Comparison of ENCODE assay signal across 14 mouse cellular contexts in genomic region chr5:76781943-76782342, GRCm38 (mm10).
DNase-seq lines count a peak whose midpoint lies in the region; ATAC-seq and TF ChIP-seq lines count a peak whose summit lies in the region.
"Had no signal": no experiment of that assay in that cellular context is flagged by ENCODE, and none has a peak within 500 bp of the region (broad histone marks: within the 10 kb centered on the region; RNA-seq: fewer than 3 reads in every experiment).

No protein-coding gene starts in this region.

- no peak for DNase-seq in MEL (ENCODE audit: low read depth, low spot score)
- no peak for DNase-seq in hindbrain, embryonic 11.5 days (ENCODE audit: low spot score)
- no peak for DNase-seq in midbrain, embryonic 14.5 days
- DNase-seq in kidney, postnatal 36 days: no peak
- DNase-seq in urinary bladder, postnatal 25 days (ENCODE audit: low spot score): no peak
- DNase-seq in kidney, adult 18-20 months: no peak
- DNase-seq in spleen, adult 12 weeks (ENCODE audit: low spot score): no peak
- DNase-seq: cerebellum, adult 9-10 months; heart, adult 18-20 months; heart, postnatal 10 days; kidney, adult 9 months had no signal

- H3K4me1 ChIP-seq in MEL (ENCODE audit: control insufficient read depth in 1 of 2, insufficient read depth in 2 of 2, low read length in 2 of 2): peaks cover 2 to 6% of the 10 kb centered on the region in 2 experiments; a peak in 1 of 4 replicates
- H3K4me1 ChIP-seq in embryonic facial prominence, embryonic 12.5 days: peaks cover 5% of the 10 kb centered on the region; the same call in 1 of the 2 replicates
- H3K4me1 ChIP-seq in hindbrain, embryonic 11.5 days (replicated peaks; ENCODE audit: control insufficient read depth, insufficient read depth, low read length): peaks cover 4% of the 10 kb centered on the region; the same call in 1 of the 2 replicates
- H3K4me1 ChIP-seq in midbrain, embryonic 14.5 days (ENCODE audit: control insufficient read depth, insufficient read depth, low read length): peaks cover 40% of the 10 kb centered on the region

- no peak for TF ChIP-seq RAD21 in MEL (IDR thresholded peaks at IDR 0.05; ENCODE audit: low read depth, low read length)

- H3K79me2 ChIP-seq in MEL (ENCODE audit: control insufficient read depth, insufficient read depth, low read length, poor library complexity): no peaks in the 10 kb centered on the region

- ATAC-seq in embryonic facial prominence, embryonic 12.5 days (ENCODE audit: insufficient number of reproducible peaks, insufficient read depth, low FRiP score, low TSS enrichment): no peak
- ATAC-seq in hindbrain, embryonic 11.5 days (ENCODE audit: low FRiP score): no peak
- ATAC-seq in midbrain, embryonic 14.5 days (ENCODE audit: low FRiP score, low TSS enrichment): no peak
- ATAC-seq: Patski had no signal

- H3K9me3 ChIP-seq in MEL (replicated peaks; ENCODE audit: insufficient read depth, low read length): no peaks in the 10 kb centered on the region
- no peaks in the 10 kb centered on the region for H3K9me3 ChIP-seq in embryonic facial prominence, embryonic 12.5 days
- H3K9me3 ChIP-seq in hindbrain, embryonic 11.5 days (ENCODE audit: control insufficient read depth, low read length): no peaks in the 10 kb centered on the region
- H3K9me3 ChIP-seq in midbrain, embryonic 14.5 days (ENCODE audit: control insufficient read depth, low read length): no peaks in the 10 kb centered on the region
- H3K9me3 ChIP-seq: liver, embryonic 15.5 days had no signal

- H3K27ac ChIP-seq in MEL (ENCODE audit: control insufficient read depth, low read depth, low read length): no peak overlapping the region
- H3K27ac ChIP-seq in embryonic facial prominence, embryonic 12.5 days: peak overlapping the region; percentile 72
- peak overlapping the region; percentile 82 for H3K27ac ChIP-seq in hindbrain, embryonic 11.5 days (ENCODE audit: low read depth, low read length)
- peak overlapping the region; percentile 83 for H3K27ac ChIP-seq in midbrain, embryonic 14.5 days (replicated peaks; ENCODE audit: low read depth, low read length)
- H3K27ac ChIP-seq: liver, embryonic 15.5 days had no signal

- TF ChIP-seq CTCF in MEL (IDR thresholded peaks at IDR 0.05 in 2 of 3, conservative IDR thresholded peaks at IDR 0.05 in 1 of 3; ENCODE audit: control insufficient read depth in 1 of 3, insufficient read depth in 1 of 3, low read depth in 2 of 3, low read length in 3 of 3, poor library complexity in 1 of 3, severe bottlenecking in 1 of 3): no peak

- no peak overlapping the region for H3K4me2 ChIP-seq in embryonic facial prominence, embryonic 12.5 days (replicated peaks)
- H3K4me2 ChIP-seq in hindbrain, embryonic 11.5 days (replicated peaks; ENCODE audit: low read depth, low read length): no peak overlapping the region
- no peak overlapping the region for H3K4me2 ChIP-seq in midbrain, embryonic 14.5 days (ENCODE audit: low read length)
- H3K4me2 ChIP-seq: liver, embryonic 15.5 days had no signal

- H3K36me3 ChIP-seq in MEL (ENCODE audit: control insufficient read depth in 1 of 2, insufficient read depth in 2 of 2, low read length in 2 of 2): peaks cover 0 to 5% of the 10 kb centered on the region in 2 experiments; a peak in 1 of 4 replicates
- no peaks in the 10 kb centered on the region for H3K36me3 ChIP-seq in embryonic facial prominence, embryonic 12.5 days
- H3K36me3 ChIP-seq in hindbrain, embryonic 11.5 days (ENCODE audit: control insufficient read depth, insufficient read depth, low read length): no peaks in the 10 kb centered on the region
- H3K36me3 ChIP-seq in midbrain, embryonic 14.5 days (ENCODE audit: control insufficient read depth, insufficient read depth, low read length): no peaks in the 10 kb centered on the region
- H3K36me3 ChIP-seq: liver, embryonic 15.5 days had no signal

- no peak overlapping the region for H3K4me3 ChIP-seq in MEL (ENCODE audit: control insufficient read depth in 1 of 2, insufficient read depth in 1 of 2, low read depth in 2 of 2, low read length in 2 of 2)
- no peak overlapping the region for H3K4me3 ChIP-seq in embryonic facial prominence, embryonic 12.5 days
- no peak overlapping the region for H3K4me3 ChIP-seq in hindbrain, embryonic 11.5 days (ENCODE audit: low read depth, low read length)
- no peak overlapping the region for H3K4me3 ChIP-seq in midbrain, embryonic 14.5 days (replicated peaks; ENCODE audit: low read depth, low read length)
- H3K4me3 ChIP-seq: liver, embryonic 15.5 days had no signal

- TF ChIP-seq POLR2A in MEL (IDR thresholded peaks at IDR 0.05; ENCODE audit: control insufficient read depth in 1 of 2, insufficient read depth in 1 of 2, low read depth in 1 of 2, low read length in 2 of 2, poor library complexity in 1 of 2): no peak

- 86% methylated on average over 13 of the region's 13 CpGs for WGBS in embryonic facial prominence, embryonic 12.5 days
- WGBS in hindbrain, embryonic 11.5 days: 75% methylated on average over 13 of the region's 13 CpGs
- WGBS in midbrain, embryonic 14.5 days: 73% methylated on average over 13 of the region's 13 CpGs

- TF ChIP-seq EP300 in MEL (IDR thresholded peaks at IDR 0.05; ENCODE audit: low read depth in 1 of 2, low read length in 2 of 2): no peak

- H3K27me3 ChIP-seq in MEL (ENCODE audit: control insufficient read depth in 1 of 2, insufficient read depth in 2 of 2, low read length in 2 of 2): no peaks in the 10 kb centered on the region
- no peaks in the 10 kb centered on the region for H3K27me3 ChIP-seq in embryonic facial prominence, embryonic 12.5 days
- H3K27me3 ChIP-seq in hindbrain, embryonic 11.5 days (ENCODE audit: control insufficient read depth, insufficient read depth, low read length): no peaks in the 10 kb centered on the region
- no peaks in the 10 kb centered on the region for H3K27me3 ChIP-seq in midbrain, embryonic 14.5 days (ENCODE audit: control insufficient read depth, insufficient read depth, low read length)
- H3K27me3 ChIP-seq: liver, embryonic 15.5 days; Patski had no signal

- H3K9ac ChIP-seq in MEL (ENCODE audit: control insufficient read depth, low read depth, low read length, poor library complexity, severe bottlenecking): no peak overlapping the region
- H3K9ac ChIP-seq in embryonic facial prominence, embryonic 12.5 days: no peak overlapping the region
- H3K9ac ChIP-seq in hindbrain, embryonic 11.5 days (ENCODE audit: low read depth, low read length): no peak overlapping the region
- H3K9ac ChIP-seq in midbrain, embryonic 14.5 days (replicated peaks; ENCODE audit: low read length): no peak overlapping the region
- H3K9ac ChIP-seq: liver, embryonic 15.5 days had no signal

TF ChIP-seq in MEL, 35 proteins besides CTCF, POLR2A, EP300 and RAD21:
- TF ChIP-seq TCF12 (IDR thresholded peaks at IDR 0.05; ENCODE audit: low read depth, low read length) (no peak), ZKSCAN1 (IDR thresholded peaks at IDR 0.05; ENCODE audit: low read depth, low read length) (peak; percentile 57; the same call in 1 of the 2 replicates)
